Mouse (Mus musculus): ENCODE results near the gene Sys1. TPM values are rescaled to one million over a fixed set of nuclear protein-coding genes. Genes with fewer than 3 reads are reported as not detected.

The Sys1 gene
- 52.1 to 63.2 TPM (median 59.2 TPM) in 4 replicates for total RNA-seq (2023; ENCODE audit: inconsistent age)

GRCm38 (mm10) chr2:164456864-164457300, at the start of gene Sys1:
Gene Sys1, plus strand, starts transcription at chr2:164456964.

DNA sequence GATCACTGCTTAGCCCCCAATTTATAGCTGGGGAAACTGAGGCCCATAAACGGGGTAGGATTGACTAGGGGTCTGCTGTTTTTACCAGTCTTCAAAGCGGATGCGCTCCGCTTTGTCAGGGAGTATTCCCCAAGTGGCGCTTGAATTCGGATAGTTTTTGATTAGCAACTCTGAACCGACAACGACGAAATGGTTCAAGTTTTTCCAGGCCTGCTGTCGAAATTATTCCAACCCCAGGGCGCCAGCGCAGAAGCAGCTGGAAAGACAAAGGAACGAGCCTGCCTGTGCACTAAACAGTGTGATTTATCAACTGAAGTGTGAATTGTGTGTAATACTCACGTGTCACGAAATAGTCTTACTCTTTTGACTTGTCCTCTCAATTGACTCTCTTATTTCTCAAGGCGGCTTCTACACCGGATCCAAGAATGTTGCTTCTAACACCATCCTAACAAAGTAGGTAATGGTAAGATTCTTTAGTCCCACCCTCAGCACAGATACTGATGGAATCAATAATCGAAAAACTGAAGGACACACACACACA, 13.2 kb upstream of the Sys1 start, which contains the start of gene Sdc4:
Sdc4 (minus strand) TSS at position 428 of the 541 bp plus-strand sequence.

GRCm38 (mm10) chr2:164460745-164461551, 4.2 kb downstream of the Sys1 start, which contains the start of gene Gm20458:
Gene Gm20458, plus strand, starts transcription at chr2:164460967.

DNA sequence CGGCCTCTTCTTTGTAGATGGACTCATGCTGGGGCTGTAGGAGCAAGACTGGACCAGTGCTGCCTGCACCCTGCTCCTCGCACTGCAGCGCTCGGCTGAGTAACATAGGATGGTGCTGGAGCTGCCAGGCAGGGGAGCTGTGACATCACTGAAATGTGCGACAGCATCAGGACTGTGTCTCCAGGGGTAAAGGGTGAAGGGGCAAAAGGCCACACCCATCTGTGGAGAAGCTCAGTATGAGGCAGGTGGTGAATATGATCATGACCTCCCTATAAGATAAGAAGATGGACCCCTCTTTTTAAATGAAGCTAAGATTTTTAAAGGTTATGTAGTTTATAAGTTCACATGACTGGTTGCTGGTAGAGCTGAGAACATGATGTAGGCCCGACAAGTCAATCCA, 16.9 kb downstream of the Sys1 start, which contains the start of gene Trp53tg5:
Trp53tg5 (minus strand) TSS at position 101 of the 400 bp plus-strand sequence.

GRCm38 (mm10) chr2:164485681-164486257, 29.0 kb downstream of the Sys1 start, which contains the start of gene Dbndd2:
Gene Dbndd2, plus strand, starts transcription at chr2:164486106.

GRCm38 (mm10) chr2:164496847-164497690, 40.3 kb downstream of the Sys1 start, which contains the start of gene Pigt:
Gene Pigt, plus strand, starts transcription at chr2:164497520.

Other genes starting within 250 kb of the Sys1 start
- gene Wfdc15b, start 235.3 kb upstream of the Sys1 start, total RNA-seq (2023; ENCODE audit: inconsistent age), result not detected in 4 replicates
- not detected in 4 replicates for gene Svs2, start 218.5 kb upstream of the Sys1 start, total RNA-seq (2023; ENCODE audit: inconsistent age)
- not detected in 4 replicates for gene Svs3b, start 200.3 kb upstream of the Sys1 start, total RNA-seq (2023; ENCODE audit: inconsistent age)
- gene Svs4, start 178.5 kb upstream of the Sys1 start, total RNA-seq (2023; ENCODE audit: inconsistent age), result not detected in 4 replicates
- not detected in 4 replicates for gene Svs3a, start 167.7 kb upstream of the Sys1 start, total RNA-seq (2023; ENCODE audit: inconsistent age)
- gene Svs6, start 140.2 kb upstream of the Sys1 start, total RNA-seq (2023; ENCODE audit: inconsistent age), result not detected in 4 replicates
- 1.7 TPM in 1 of 4 replicates, not detected in the others for gene Svs5, start 124.2 kb upstream of the Sys1 start, total RNA-seq (2023; ENCODE audit: inconsistent age)
- gene Slpi, start 67.9 kb upstream of the Sys1 start, total RNA-seq (2023; ENCODE audit: inconsistent age), result 6.4 to 8.2 TPM (median 6.7 TPM) in 4 replicates
- 0.24 to 0.69 TPM (median 0.34 TPM) in 4 replicates for gene Rbpjl, start 53.8 kb upstream of the Sys1 start, total RNA-seq (2023; ENCODE audit: inconsistent age)
- 0.35 to 0.83 TPM (median 0.39 TPM) in 3 of 4 replicates, not detected in the other for gene Matn4, start 51.8 kb upstream of the Sys1 start, total RNA-seq (2023; ENCODE audit: inconsistent age)
- 173 to 196 TPM (median 177 TPM) in 4 replicates for gene Sdc4, start 13.1 kb upstream of the Sys1 start, total RNA-seq (2023; ENCODE audit: inconsistent age)
- 2.1 to 5.1 TPM in 2 of 4 replicates, not detected in the others for gene Gm20458, start 4.0 kb downstream of the Sys1 start, total RNA-seq (2023; ENCODE audit: inconsistent age)
- not detected in 4 replicates for gene Trp53tg5, start 16.8 kb downstream of the Sys1 start, total RNA-seq (2023; ENCODE audit: inconsistent age)
- 5.2 to 7.2 TPM (median 6.9 TPM) in 4 replicates for gene Dbndd2, start 29.1 kb downstream of the Sys1 start, total RNA-seq (2023; ENCODE audit: inconsistent age)
- gene Pigt, start 40.6 kb downstream of the Sys1 start, total RNA-seq (2023; ENCODE audit: inconsistent age), result 69.4 to 79.5 TPM (median 75.7 TPM) in 4 replicates
- gene Wfdc2, start 105.4 kb downstream of the Sys1 start, total RNA-seq (2023; ENCODE audit: inconsistent age), result not detected in 4 replicates
- not detected in 4 replicates for gene Spint3, start 116.5 kb downstream of the Sys1 start, total RNA-seq (2023; ENCODE audit: inconsistent age)
- gene Wfdc6a, start 128.5 kb downstream of the Sys1 start, total RNA-seq (2023; ENCODE audit: inconsistent age), result not detected in 4 replicates
- gene Eppin, start 136.6 kb downstream of the Sys1 start, total RNA-seq (2023; ENCODE audit: inconsistent age), result not detected in 4 replicates
- gene Wfdc6b, start 156.6 kb downstream of the Sys1 start, total RNA-seq (2023; ENCODE audit: inconsistent age), result not detected in 4 replicates
- gene Wfdc8, start 156.7 kb downstream of the Sys1 start, total RNA-seq (2023; ENCODE audit: inconsistent age), result not detected in 4 replicates
- gene Wfdc16, start 181.8 kb downstream of the Sys1 start, total RNA-seq (2023; ENCODE audit: inconsistent age), result not detected in 4 replicates
- gene Wfdc10, start 199.1 kb downstream of the Sys1 start, total RNA-seq (2023; ENCODE audit: inconsistent age), result not detected in 4 replicates
- not detected in 4 replicates for gene Wfdc9, start 199.6 kb downstream of the Sys1 start, total RNA-seq (2023; ENCODE audit: inconsistent age)
- not detected in 4 replicates for gene Wfdc11, start 217.1 kb downstream of the Sys1 start, total RNA-seq (2023; ENCODE audit: inconsistent age)
- not detected in 4 replicates for gene Wfdc13, start 228.1 kb downstream of the Sys1 start, total RNA-seq (2023; ENCODE audit: inconsistent age)
- not detected in 4 replicates for gene Spint4, start 241.5 kb downstream of the Sys1 start, total RNA-seq (2023; ENCODE audit: inconsistent age)

Measured in B cell, adult (primary cell).